Mouse (Mus musculus) heart, postnatal 36 days (tissue): ENCODE data around the gene Haus7. TPM values are rescaled to one million over a fixed set of nuclear protein-coding genes. Genes with fewer than 3 reads are reported as not detected.
"Not testable (repeated sequence)": the region's sequence is repeated elsewhere in the genome, so short reads cannot be mapped to it uniquely, and the experiment has no call there.

Source experiments
- DNase-seq, 2 experiments: peaks; one replicate each; pipeline ENCODE4 v3.0.0; 2021 to 2022
- intact Hi-C: fragments of 180-260 bp; cut with DNase I; formaldehyde crosslinking; loops from one replicate; pipeline ENCODE4 v1.15.1; 2025
- total RNA-seq, 2 experiments: library from RNA; stranded (reverse); gene quantifications; 2 replicates each; pipeline ENCODE4 v1.2.3; 2021

Gene Haus7
- total RNA-seq, 2 experiments from 2014 or later, result 6.8 to 6.9 TPM

DNA sequence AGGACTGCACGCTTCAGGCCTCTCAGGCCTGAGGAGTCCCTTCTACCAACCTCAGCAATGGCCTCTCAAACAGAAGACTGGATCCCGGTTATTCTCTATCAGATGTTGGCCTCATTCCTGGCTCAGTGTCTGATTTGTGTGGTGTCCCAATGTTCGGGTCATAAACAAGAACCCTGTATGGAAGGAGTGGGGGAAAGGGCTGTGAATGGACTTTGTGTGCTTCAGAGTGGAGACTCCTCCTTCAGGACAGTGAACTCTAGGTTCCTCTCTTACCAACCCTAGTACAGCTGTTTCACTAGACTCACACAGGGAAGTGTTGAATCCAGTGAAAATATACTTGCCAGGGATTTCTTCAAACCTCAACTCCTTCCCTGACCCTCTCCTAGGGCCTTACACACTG lies 9.5 kb upstream of the Haus7 start:
- intact Hi-C loops, result no loop called here
- DNase-seq, result no peak

GRCm38 (mm10) chrX:73467446-73468241 lies 8.8 kb upstream of the Haus7 start:
- DNase-seq, result no peak
- intact Hi-C loops, result no loop called here

GRCm38 (mm10) chrX:73465483-73466186 lies 6.8 kb upstream of the Haus7 start:
- intact Hi-C loops, result no loop called here
- DNase-seq, result no peak

DNA sequence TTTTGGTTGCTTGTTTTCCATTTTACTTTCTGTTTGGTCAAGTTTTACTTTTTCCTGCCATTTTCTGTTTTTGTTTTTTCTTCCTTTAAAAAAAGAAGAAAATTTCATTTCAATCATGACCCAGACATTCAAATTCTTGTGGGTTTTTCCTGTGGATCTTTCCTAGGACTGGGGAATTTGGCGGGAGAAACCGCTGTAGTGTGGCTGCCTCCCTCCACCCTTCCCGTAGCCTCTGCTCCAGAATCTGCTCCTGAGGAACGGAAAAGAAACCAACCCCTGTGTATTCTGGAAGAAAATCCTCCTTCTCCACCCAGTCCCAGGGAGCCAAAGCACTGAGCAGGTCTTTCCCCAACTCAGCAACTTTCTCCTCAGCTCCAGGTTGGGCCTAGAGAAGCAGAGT lies 1.9 kb upstream of the Haus7 start:
- intact Hi-C loops, result no loop called here
- no peak for DNase-seq

DNA sequence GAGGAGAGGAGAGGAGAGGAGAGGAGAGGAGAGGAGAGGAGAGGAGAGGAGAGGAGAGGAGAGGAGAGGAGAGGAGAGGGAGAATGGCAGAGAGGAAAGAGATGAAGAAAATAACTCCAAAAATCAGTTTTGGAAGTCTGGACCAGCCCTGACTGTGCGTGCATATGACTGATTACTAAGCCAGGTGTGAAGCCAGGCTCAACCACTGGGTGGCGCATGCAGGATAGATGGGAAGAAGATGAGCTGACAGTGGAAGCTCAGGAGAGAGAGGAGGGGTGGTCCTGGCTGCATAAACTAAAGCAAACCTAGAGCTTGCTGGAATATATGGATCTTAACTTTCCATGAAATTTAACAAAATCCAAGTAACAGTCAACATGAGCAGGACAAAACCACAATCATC lies 6.9 kb downstream of the Haus7 start:
- intact Hi-C loops, result loop anchor here (1.0 to 5.0 kb wide), 2 partner anchors 41 to 445 kb away; no protein-coding TSS in a partner anchor
- peak; percentile 66 to 76 for DNase-seq

- intact Hi-C loops, result no loop called here
- DNase-seq, result no peak
These were observed 17.4 kb downstream of the Haus7 start for GRCm38 (mm10) chrX:73441428-73441827.

GRCm38 (mm10) chrX:73435252-73435651 lies 23.6 kb downstream of the Haus7 start, which contains the start of gene Trex2:
Gene Trex2 (minus strand): TSS chrX:73435344.
- no peak for DNase-seq
- intact Hi-C loops, result no loop called here

GRCm38 (mm10) chrX:73432850-73433249 lies 26.0 kb downstream of the Haus7 start:
- DNase-seq, result no peak
- intact Hi-C loops, result no loop called here

- no peak for DNase-seq
- intact Hi-C loops, result loop anchor here (1.0 kb wide), 1 partner anchor 118 kb away; no protein-coding TSS in a partner anchor
These were observed 28.8 kb downstream of the Haus7 start for GRCm38 (mm10) chrX:73430036-73430435.

GRCm38 (mm10) chrX:73412767-73413166 lies 46.1 kb downstream of the Haus7 start:
- DNase-seq, result no peak
- intact Hi-C loops, result no loop called here

DNA sequence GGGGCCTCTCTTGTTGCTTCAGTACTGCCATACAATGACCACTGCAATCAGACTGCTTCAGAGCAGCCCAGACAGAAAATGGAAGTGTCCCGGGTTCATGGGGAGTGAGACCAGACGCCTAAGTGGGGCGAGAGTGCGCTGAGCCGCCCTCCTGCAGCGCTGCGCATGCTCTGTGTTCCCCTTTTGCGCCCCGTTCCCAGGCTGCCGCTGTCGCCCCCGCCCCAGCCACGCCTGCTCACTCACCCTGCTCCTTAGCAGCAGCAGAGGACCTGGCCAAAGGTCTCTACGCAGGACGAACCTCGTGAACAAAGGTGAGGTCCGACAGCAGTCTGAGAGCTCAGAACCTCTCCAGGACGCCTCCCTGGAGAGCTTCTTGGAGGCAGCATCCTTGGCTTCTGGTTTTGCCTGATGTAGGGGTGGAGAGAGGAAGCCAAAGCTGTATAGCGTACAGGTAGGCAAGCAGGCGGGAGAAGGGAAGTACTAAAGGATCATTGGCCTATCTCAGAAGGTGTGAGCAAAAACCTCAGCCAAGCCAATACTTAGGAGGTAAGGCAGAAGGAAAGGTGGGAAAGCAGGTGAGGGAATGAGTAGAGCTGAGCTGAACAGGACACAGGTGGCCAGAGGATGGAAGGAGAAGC lies 47.8 kb downstream of the Haus7 start, which contains the start of gene Zfp92:
Zfp92 (plus strand) TSS at position 217 of the 638 bp plus-strand sequence.
- no peak for DNase-seq
- intact Hi-C loops, result no loop called here

- no peak for DNase-seq
- intact Hi-C loops, result no loop called here
These were observed 57.2 kb downstream of the Haus7 start for GRCm38 (mm10) chrX:73401616-73402015.

DNA sequence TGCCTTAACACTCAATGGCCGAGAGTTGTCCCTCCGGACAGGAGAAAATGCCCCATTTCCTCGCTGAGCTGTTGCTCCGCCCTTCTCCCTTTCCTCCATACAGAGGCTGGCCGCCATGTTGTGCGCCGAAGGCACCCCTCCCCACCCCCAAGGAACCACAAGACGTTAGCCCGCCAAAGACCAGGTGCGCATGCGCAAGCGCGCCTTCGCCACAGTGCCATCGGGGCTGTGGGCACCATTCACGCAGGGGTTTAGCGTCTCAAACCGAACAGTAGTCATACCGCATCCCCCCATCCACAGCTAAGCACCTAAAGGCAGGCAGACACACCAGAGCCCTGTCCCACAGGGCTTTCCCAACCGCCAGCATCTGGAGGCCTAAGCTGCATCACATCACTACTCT lies 57.9 kb downstream of the Haus7 start:
- no peak for DNase-seq
- intact Hi-C loops, result no loop called here

- DNase-seq, intact Hi-C loops: not testable (repeated sequence)
These were observed 60.2 kb downstream of the Haus7 start, which contains the start of gene Gm18336 for GRCm38 (mm10) chrX:73398636-73399035. Gene Gm18336 (minus strand): TSS chrX:73398736.

- no peak for DNase-seq
- intact Hi-C loops, result no loop called here
These were observed 62.4 kb downstream of the Haus7 start for GRCm38 (mm10) chrX:73396446-73396845.

- no peak for DNase-seq
- intact Hi-C loops, result no loop called here
These were observed 67.4 kb downstream of the Haus7 start for GRCm38 (mm10) chrX:73391481-73391880.

Other genes with a start within 250 kb of the Haus7 start
- gene Xlr4b, start 244.7 kb downstream of the Haus7 start, total RNA-seq, result 1 to 10 TPM in 1 of 2 experiments, under 1 TPM in 1; 0.42 to 2.5 TPM
- 1 to 10 TPM; 6.6 to 7.5 TPM for gene F8a, start 230.8 kb downstream of the Haus7 start, total RNA-seq
- gene Xlr4c, start 215.9 kb downstream of the Haus7 start, total RNA-seq, result not detected
- gene Xlr3c, start 193.7 kb downstream of the Haus7 start, total RNA-seq, result not detected
- not detected for gene Xlr5a, start 166.1 kb downstream of the Haus7 start, total RNA-seq
- not detected for gene Xlr5c, start 166.1 kb downstream of the Haus7 start, total RNA-seq
- gene Gm45015, start 122.2 kb downstream of the Haus7 start, total RNA-seq, result not detected
- 1 to 10 TPM; 4.4 to 6.0 TPM for gene Zfp275, start 116.4 kb downstream of the Haus7 start, total RNA-seq
- not detected for gene Gm18336, start 60.3 kb downstream of the Haus7 start, total RNA-seq
- gene Zfp92, start 47.9 kb downstream of the Haus7 start, total RNA-seq, result not detected
- not detected for gene Trex2, start 23.7 kb downstream of the Haus7 start, total RNA-seq
- gene Bgn, start 24.6 kb upstream of the Haus7 start, total RNA-seq, result 100 to 1,000 TPM; 229 to 253 TPM
- gene Atp2b3, start 44.0 kb upstream of the Haus7 start, total RNA-seq, result under 1 TPM in 1 of 2 experiments, not detected in 1; 0.08 TPM
- gene Dusp9, start 180.4 kb upstream of the Haus7 start, total RNA-seq, result not detected
- gene Pnck, start 201.1 kb upstream of the Haus7 start, total RNA-seq, result 1 to 10 TPM; 5.1 to 7.1 TPM
- gene Slc6a8, start 214.1 kb upstream of the Haus7 start, total RNA-seq, result 100 to 1,000 TPM; 130 to 145 TPM